Mouse (Mus musculus): ENCODE results near the gene Lrrc27. TPM values are rescaled to one million over a fixed set of nuclear protein-coding genes. Genes with fewer than 3 reads are reported as not detected.

Lrrc27 gene
- total and polyA plus RNA-seq, 3 experiments = 0.21 TPM; not detected in 2

GRCm38 (mm10) chr7:139252566-139252965 lies 39.8 kb downstream of the Lrrc27 start:
- no peaks in the 10 kb centered on the region for H3K79me2 ChIP-seq (replicated peaks; ENCODE audit: control insufficient read depth, extremely low read depth, insufficient read depth, poor library complexity, severe bottlenecking)
- H3K9ac ChIP-seq (ENCODE audit: insufficient read depth, low read depth) = no peak overlapping the region
- TF ChIP-seq ZKSCAN1 (IDR thresholded peaks at IDR 0.05; ENCODE audit: borderline replicate concordance, low read depth, low read length) (no peak), CHD1 (IDR thresholded peaks at IDR 0.05; ENCODE audit: low read depth, low read length) (no peak), RCOR1 (conservative IDR thresholded peaks at IDR 0.05; ENCODE audit: low read depth, low read length) (no peak), EP300 (IDR thresholded peaks at IDR 0.05; ENCODE audit: low read length) (no peak), CHD2 (IDR thresholded peaks at IDR 0.05; ENCODE audit: low read length) (no peak), ETS1 (conservative IDR thresholded peaks at IDR 0.05; ENCODE audit: low read depth, low read length) (no peak), UBTF (IDR thresholded peaks at IDR 0.05; ENCODE audit: low read depth, low read length) (no peak), MEF2A (IDR thresholded peaks at IDR 0.05; ENCODE audit: borderline replicate concordance, low read depth, low read length) (no peak), USF2 (conservative IDR thresholded peaks at IDR 0.05; ENCODE audit: low read depth, low read length) (no peak), SIN3A (IDR thresholded peaks at IDR 0.05; ENCODE audit: low read length) (no peak)
- no peaks in the 10 kb centered on the region for H3K36me3 ChIP-seq (replicated peaks in 1 of 2; ENCODE audit: control insufficient read depth in 1 of 2, insufficient read depth in 1 of 2, low read length in 1 of 2)
- H3K4me2 ChIP-seq (ENCODE audit: insufficient read depth, low read depth, poor library complexity, severe bottlenecking) = no peak overlapping the region
- DNase-seq (ENCODE audit: extremely low read depth) = no peak
- in situ Hi-C loops (cut with MboI; ENCODE audit: low pct_ligation_motif_present, low pct_unique_long_range_greater_than_20kb, low sequenced_read_pairs) = no loop called here
- H3K27me3 ChIP-seq (replicated peaks) = peaks cover 98% of the 10 kb centered on the region
- dilution Hi-C loops (cut with MboI; ENCODE audit: extremely low pct_ligation_motif_present, extremely low pct_unique_long_range_greater_than_20kb, low sequenced_read_pairs) = no loop called here
- H3K27ac ChIP-seq (ENCODE audit: insufficient read depth, low read depth) = no peak overlapping the region
- no peak overlapping the region for H3K4me3 ChIP-seq (replicated peaks in 1 of 3; ENCODE audit: low read depth in 2 of 3, low read length in 2 of 3, poor library complexity in 1 of 3)
- no peaks in the 10 kb centered on the region for H3K9me3 ChIP-seq (replicated peaks; ENCODE audit: low read length)
- H3K4me1 ChIP-seq (ENCODE audit: control insufficient read depth in 1 of 2, insufficient read depth in 2 of 2) = peaks cover 0 to 12% of the 10 kb centered on the region in 2 experiments; a peak in 3 of 4 replicates

DNA sequence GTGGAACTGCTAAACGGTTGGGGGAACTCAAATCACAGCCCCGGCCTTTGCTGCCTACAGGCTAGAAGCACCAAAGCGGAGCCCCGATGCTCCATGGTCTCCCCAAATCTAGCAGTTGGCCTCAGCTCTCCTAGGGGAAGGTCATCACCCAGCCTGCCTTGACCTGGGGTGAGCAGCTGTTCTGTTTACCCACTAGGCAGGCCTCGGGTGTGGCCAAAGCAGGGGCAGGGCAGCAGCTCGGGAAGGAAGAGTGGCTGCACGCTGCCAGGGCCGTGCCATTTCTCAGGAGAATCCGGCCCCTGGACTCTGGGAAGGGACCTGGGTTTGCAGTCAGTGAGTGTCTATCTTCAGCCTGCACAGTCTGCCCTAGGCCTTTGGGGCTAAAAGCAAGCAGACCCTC lies 40.2 kb downstream of the Lrrc27 start:
- Histone ChIP-seq H3K36me3 (replicated peaks in 1 of 2; ENCODE audit: control insufficient read depth in 1 of 2, insufficient read depth in 1 of 2, low read length in 1 of 2) (no peaks in the 10 kb centered on the region), H3K79me2 (replicated peaks; ENCODE audit: control insufficient read depth, extremely low read depth, insufficient read depth, poor library complexity, severe bottlenecking) (no peaks in the 10 kb centered on the region), H3K27me3 (replicated peaks) (peaks cover 98% of the 10 kb centered on the region), H3K9ac (ENCODE audit: insufficient read depth, low read depth) (no peak overlapping the region), H3K9me3 (replicated peaks; ENCODE audit: low read length) (no peaks in the 10 kb centered on the region), H3K4me2 (ENCODE audit: insufficient read depth, low read depth, poor library complexity, severe bottlenecking) (no peak overlapping the region), H3K4me1 (ENCODE audit: control insufficient read depth in 1 of 2, insufficient read depth in 2 of 2) (peaks cover 0 to 8% of the 10 kb centered on the region in 2 experiments; a peak in 2 of 4 replicates), H3K4me3 (replicated peaks in 1 of 3; ENCODE audit: low read depth in 2 of 3, low read length in 2 of 3, poor library complexity in 1 of 3) (no peak overlapping the region), H3K27ac (ENCODE audit: insufficient read depth, low read depth) (no peak overlapping the region)
- in situ Hi-C loops (cut with MboI; ENCODE audit: low pct_ligation_motif_present, low pct_unique_long_range_greater_than_20kb, low sequenced_read_pairs) (no loop called here), dilution Hi-C loops (cut with MboI; ENCODE audit: extremely low pct_ligation_motif_present, extremely low pct_unique_long_range_greater_than_20kb, low sequenced_read_pairs) (no loop called here)
- no peak for DNase-seq (ENCODE audit: extremely low read depth)
- TF ChIP-seq ELF1 (IDR thresholded peaks at IDR 0.05; ENCODE audit: low read depth, low read length) = no peak
- no peak for TF ChIP-seq SMC3 (IDR thresholded peaks at IDR 0.05; ENCODE audit: low read depth, low read length)
- no peak for TF ChIP-seq MYC (IDR thresholded peaks at IDR 0.05; ENCODE audit: low read depth, low read length)
- TF ChIP-seq ZMIZ1 (IDR thresholded peaks at IDR 0.05; ENCODE audit: low read depth, low read length) = no peak
- no peak for TF ChIP-seq JUND (conservative IDR thresholded peaks at IDR 0.05; ENCODE audit: low read depth, low read length)
- TF ChIP-seq NELFE (IDR thresholded peaks at IDR 0.05; ENCODE audit: low read depth, low read length) = no peak
- TF ChIP-seq CTCF (conservative IDR thresholded peaks at IDR 0.05 in 1 of 2, IDR thresholded peaks at IDR 0.05 in 1 of 2; ENCODE audit: low read depth in 2 of 2, low read length in 2 of 2) = no peak
- no peak for TF ChIP-seq ZNF384 (IDR thresholded peaks at IDR 0.05; ENCODE audit: low read depth, low read length)
- no peak for TF ChIP-seq CHD2 (IDR thresholded peaks at IDR 0.05; ENCODE audit: low read length)
- no peak for TF ChIP-seq EP300 (IDR thresholded peaks at IDR 0.05; ENCODE audit: low read length)
- TF ChIP-seq MAFK (IDR thresholded peaks at IDR 0.05; ENCODE audit: insufficient replicate concordance, low read length) = no peak
- no peak for TF ChIP-seq JUN (IDR thresholded peaks at IDR 0.05; ENCODE audit: insufficient read depth, low read depth, low read length)
- TF ChIP-seq TCF12 (IDR thresholded peaks at IDR 0.05; ENCODE audit: low read depth, low read length) = no peak
- TF ChIP-seq POLR2A (IDR thresholded peaks at IDR 0.05; ENCODE audit: low read depth, low read length) = no peak
- TF ChIP-seq NRF1 (IDR thresholded peaks at IDR 0.05; ENCODE audit: low read depth, low read length) = no peak
- TF ChIP-seq CHD1 (IDR thresholded peaks at IDR 0.05; ENCODE audit: low read depth, low read length) = no peak
- TF ChIP-seq MAX (IDR thresholded peaks at IDR 0.05; ENCODE audit: low read length) = no peak

Data from CH12.LX (cell line).